Mouse (Mus musculus): ENCODE results near the gene Rnf43.

Rnf43 gene

GRCm38 (mm10) chr11:87759609-87760005, 97.1 kb downstream of the Rnf43 start:
- in situ Hi-C loops (cut with MboI, MseI), result no loop called here

GRCm38 (mm10) chr11:87760301-87761081, 98.0 kb downstream of the Rnf43 start, which contains the start of gene Tspoap1:
Gene Tspoap1 (plus strand): TSS chr11:87760541.
- in situ Hi-C loops (cut with MboI, MseI), result no loop called here

- in situ Hi-C loops (cut with MboI, MseI), result no loop called here
Observed at GRCm38 (mm10) chr11:87761181-87761721, 98.7 kb downstream of the Rnf43 start.

- in situ Hi-C loops (cut with MboI, MseI), result no loop called here
Observed at GRCm38 (mm10) chr11:87761806-87762701, 99.5 kb downstream of the Rnf43 start.

- in situ Hi-C loops (cut with MboI, MseI), result no loop called here
Observed at GRCm38 (mm10) chr11:87762702-87763385, 100.3 kb downstream of the Rnf43 start.

- in situ Hi-C loops (cut with MboI, MseI), result no loop called here
Observed at GRCm38 (mm10) chr11:87763511-87763987, 101.0 kb downstream of the Rnf43 start.

- in situ Hi-C loops (cut with MboI, MseI), result no loop called here
Observed at GRCm38 (mm10) chr11:87763988-87764876, 101.7 kb downstream of the Rnf43 start.

GRCm38 (mm10) chr11:87768745-87769144, 106.2 kb downstream of the Rnf43 start:
- in situ Hi-C loops (cut with MboI, MseI), result loop anchor here (5.0 kb wide), 1 partner anchor 41 kb away; no protein-coding TSS in a partner anchor

GRCm38 (mm10) chr11:87770989-87771388, 108.5 kb downstream of the Rnf43 start:
- in situ Hi-C loops (cut with MboI, MseI), result no loop called here

GRCm38 (mm10) chr11:87772354-87772753, 109.8 kb downstream of the Rnf43 start:
- in situ Hi-C loops (cut with MboI, MseI), result no loop called here

GRCm38 (mm10) chr11:87778100-87778765, 115.7 kb downstream of the Rnf43 start:
- in situ Hi-C loops (cut with MboI, MseI), result no loop called here

GRCm38 (mm10) chr11:87778915-87779314, 116.4 kb downstream of the Rnf43 start:
- in situ Hi-C loops (cut with MboI, MseI), result no loop called here

- in situ Hi-C loops (cut with MboI, MseI), result no loop called here
Observed at GRCm38 (mm10) chr11:87779392-87779791, 116.9 kb downstream of the Rnf43 start.

- in situ Hi-C loops (cut with MboI, MseI), result no loop called here
Observed at GRCm38 (mm10) chr11:87780130-87780529, 117.6 kb downstream of the Rnf43 start.

Data from regulatory T cell (primary cell).